Mouse (Mus musculus) retina, postnatal 7 days (tissue): Measurements from ENCODE around the gene Flot2.

ENCODE experiments used
- DNase-seq: peaks from one replicate; pipeline ENCODE4 v3.0.0-alpha.2; 2012; ENCODE audit warnings: low read depth, low spot score

The Flot2 gene

GRCm38 (mm10) chr11:78062563-78062962 is 24.8 kb downstream of the Flot2 start:
- DNase-seq: no peak

GRCm38 (mm10) chr11:78065906-78066305 is 28.2 kb downstream of the Flot2 start:
- DNase-seq: no peak

DNA sequence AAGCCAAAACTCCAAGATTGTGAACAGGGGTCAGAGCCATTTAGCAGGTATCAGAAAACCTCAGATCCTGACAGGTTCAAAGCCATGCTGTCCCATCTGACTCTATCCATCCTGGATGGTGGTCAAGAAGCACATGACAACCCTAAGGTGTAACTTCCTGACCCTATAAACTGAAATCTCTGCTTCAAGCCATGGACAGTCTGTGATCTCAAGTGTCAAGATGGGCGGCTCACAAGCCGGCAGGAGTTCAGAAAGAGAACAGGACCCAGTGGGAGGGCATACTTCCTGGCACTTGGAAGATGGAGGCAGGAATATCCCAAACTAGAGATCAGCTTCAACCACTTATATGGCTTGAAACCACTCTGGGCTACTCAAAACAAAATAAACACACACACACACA is 28.9 kb downstream of the Flot2 start:
- DNase-seq: no peak

GRCm38 (mm10) chr11:78067566-78067965 is 29.8 kb downstream of the Flot2 start:
- DNase-seq: no peak

- no peak for DNase-seq
Measured at GRCm38 (mm10) chr11:78069130-78069529, 31.4 kb downstream of the Flot2 start.

DNA sequence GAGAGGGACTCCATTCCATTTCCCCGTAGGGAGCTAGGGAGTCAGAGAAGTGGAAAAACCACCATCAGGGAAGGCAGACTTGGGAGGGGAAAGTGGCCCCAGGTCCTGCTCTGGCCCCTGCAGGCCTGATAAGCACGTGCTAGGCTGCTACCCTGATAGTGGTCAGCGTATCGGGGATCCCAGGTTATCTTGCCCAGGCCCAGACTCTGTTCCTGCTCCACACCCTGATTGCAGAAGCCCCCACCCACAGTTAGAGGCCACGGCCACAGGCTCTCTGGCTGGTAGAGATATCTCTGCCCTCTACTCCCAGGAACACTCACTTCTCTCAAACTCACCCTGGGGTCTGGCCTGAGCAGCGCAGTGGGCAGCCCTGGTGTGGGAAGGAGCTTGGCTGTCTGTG is 31.9 kb downstream of the Flot2 start:
- DNase-seq: no peak

- no peak for DNase-seq
Measured at GRCm38 (mm10) chr11:78071938-78072337, 34.2 kb downstream of the Flot2 start.

GRCm38 (mm10) chr11:78072425-78073130 is 34.8 kb downstream of the Flot2 start:
- no peak for DNase-seq

- no peak for DNase-seq
Measured at GRCm38 (mm10) chr11:78073577-78074276, 36.0 kb downstream of the Flot2 start.

DNA sequence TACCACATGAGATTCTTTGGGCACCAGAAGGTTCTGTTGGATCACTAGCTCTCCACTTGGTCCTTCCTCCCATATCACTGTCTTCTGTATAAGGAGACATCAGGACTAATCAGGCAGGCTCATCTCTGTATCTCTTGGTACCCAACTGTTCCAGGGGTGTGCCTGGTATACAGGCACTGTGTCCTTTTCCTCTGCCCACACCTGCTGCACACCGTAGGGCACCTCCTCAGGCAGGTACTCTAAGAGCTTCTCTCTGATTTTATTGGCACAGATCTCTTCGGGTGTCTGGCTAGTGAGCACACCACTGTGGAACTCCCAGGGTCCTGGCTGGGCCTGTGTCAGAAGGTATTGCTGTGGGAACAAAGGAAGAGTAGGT is 36.5 kb downstream of the Flot2 start:
- DNase-seq: no peak

GRCm38 (mm10) chr11:78074666-78075065 is 36.9 kb downstream of the Flot2 start:
- no peak for DNase-seq

DNA sequence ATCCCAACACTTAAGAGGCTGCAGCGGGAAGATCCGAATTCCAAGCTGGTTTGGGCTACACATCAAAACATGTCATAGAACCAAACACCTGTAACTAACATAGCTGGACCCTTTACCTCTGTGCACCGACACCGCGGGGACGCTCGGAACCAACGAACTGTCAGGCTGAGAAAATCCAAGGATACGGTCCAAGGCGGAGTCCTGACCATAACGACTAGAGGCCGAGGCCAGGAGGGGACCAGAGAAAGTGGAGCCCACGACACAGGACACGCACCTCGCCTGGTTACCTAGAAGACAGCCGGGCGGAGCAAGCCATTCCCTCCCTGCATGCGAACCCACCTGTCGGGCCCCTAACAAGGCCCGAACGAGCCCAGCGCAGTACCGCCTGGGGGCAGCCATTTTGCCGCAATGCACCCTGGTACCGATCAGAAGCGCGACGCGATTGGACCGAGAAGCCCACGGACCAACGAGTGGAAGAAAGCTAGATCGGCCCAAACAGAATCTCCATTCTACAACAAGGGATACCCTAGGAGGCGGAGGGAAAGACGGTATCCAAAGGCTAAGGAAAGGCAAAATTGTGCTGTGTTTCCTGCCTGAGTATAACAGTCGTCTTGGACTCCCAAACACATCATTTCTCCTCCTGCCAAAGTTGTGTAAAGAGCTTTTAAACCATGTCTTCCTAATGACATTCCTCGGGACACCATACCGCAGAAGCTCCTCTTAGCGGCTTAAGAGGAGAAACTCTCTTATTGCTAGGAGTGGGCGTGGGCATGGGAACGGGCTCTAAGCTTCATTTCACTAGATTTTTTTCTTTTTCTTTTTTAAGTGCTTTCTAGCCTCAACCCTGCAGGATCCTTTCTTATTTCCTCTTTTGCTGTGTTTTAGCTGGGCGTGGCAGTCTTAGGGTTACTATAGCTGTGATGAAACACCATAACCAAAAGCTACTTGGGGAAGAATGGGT is 42.5 kb downstream of the Flot2 start, which contains the start of gene Eral1:
Gene Eral1 (minus strand): TSS at position 423 of the 961 bp plus-strand sequence.
- peak; percentile 80 for DNase-seq

GRCm38 (mm10) chr11:78083595-78083994 is 45.9 kb downstream of the Flot2 start:
- no peak for DNase-seq

GRCm38 (mm10) chr11:78086925-78087479 is 49.3 kb downstream of the Flot2 start:
- DNase-seq: no peak

DNA sequence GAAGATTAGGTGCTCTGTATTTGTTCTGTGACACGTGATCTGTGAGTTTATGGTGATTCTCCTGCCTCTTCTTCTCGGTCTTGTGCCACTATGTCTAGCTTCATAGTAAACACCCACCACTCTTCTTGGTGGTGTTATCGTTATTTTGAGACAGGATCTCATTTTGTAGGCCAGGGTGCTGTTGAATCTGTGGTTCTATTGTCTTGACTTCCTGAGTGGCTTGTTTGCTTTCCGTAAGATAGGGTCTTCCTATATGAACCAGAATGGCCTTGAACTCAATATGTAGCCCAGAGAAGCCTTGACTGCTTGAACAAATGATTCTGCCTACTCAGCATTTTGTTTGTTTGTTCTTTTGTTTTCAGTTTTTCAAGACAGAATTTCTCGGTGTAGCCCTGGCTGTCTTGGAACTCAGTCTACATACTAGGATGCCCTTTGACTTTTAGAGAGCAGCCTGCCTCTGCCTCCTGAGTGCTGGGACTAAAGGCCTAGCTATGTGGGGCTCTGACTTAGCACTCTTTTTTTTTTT is 50.1 kb downstream of the Flot2 start:
- no peak for DNase-seq

DNA sequence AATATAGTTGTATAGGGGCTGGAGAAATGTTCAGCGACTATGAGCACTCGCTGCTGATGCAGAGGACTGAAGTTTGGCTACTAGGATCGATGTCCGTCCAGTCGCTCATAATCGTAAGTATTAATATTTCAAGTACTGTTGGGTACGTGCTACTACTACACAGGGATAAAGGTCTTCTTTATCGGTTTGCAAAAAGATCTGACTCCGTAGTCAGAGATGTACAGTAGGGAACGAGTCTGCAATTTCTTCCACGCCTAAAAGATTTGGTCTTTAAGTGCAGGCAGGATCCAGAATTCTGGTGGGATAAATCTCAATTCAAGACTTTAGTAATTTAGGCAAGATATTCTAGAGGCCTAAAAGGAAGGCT is 56.4 kb downstream of the Flot2 start:
- no peak for DNase-seq

DNA sequence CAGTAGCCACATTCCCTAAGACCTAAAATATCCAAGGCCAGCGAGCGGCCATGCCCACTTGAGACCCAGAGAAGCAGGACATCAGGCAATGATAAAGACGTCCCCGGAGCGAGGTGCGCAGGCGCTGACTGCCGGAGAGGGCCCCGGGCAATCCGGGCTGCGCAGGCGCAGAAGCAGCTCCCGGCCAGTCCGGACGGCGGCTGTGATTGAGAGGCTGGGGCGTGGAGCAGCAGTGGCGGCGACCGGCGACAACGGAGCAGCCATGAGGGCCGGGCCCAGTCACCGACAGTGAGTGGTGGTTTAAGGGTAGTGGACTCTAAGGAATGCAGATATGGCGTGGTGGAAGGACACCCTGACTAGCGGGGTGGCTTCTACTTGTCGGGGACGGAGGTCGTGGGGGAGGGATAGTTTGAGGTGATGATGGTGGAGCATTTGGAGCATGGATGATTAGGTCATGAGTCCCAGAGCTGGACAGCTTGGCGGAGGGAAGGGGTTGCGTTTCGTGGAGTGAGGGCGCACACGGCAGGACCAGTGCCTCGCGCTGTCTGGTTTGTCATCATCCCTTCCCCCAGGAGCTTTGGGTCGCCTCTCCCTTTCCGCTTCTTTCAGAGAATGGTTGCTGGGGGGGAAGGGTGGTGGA is 56.9 kb downstream of the Flot2 start, which contains the start of gene Fam222b:
Gene Fam222b (plus strand): TSS at position 157 of the 640 bp plus-strand sequence.
- peak; percentile 84 for DNase-seq

DNA sequence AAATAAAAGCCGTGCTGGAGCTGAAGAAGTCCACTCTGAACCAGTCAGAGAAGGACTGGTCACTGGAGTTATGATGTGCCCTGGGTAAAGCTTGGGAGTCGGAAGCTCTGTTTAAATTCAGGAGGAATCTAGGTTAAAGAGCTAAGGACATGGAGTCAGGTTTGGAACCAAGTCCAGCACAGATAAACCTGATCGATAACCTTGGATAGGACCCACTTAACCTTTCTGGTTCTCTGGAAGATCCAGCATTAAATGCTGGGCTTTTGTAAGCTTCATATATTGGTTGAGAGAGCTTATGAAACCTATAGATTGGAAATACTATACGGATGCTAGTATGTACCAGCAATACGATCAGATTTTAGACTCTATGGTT is 57.4 kb downstream of the Flot2 start:
- no peak for DNase-seq

DNA sequence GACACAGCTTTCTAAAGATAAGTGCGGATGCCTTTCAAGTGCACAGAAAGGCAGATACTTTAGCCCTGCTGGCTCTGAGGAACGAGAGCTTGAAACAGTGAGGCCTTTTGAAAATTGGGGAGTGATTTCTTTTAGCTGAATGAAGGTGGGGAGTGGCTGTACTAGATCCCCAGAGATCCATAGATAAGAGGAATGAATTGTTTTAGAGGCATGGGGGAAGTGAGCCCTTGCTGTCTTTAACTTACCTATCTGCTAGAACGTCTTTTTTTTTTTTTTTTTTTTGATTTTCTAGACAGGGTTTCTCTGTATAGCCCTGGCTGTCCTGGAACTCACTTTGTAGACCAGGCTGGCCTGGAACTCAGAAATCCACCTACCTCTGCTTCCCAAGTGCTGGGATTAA is 59.3 kb downstream of the Flot2 start:
- DNase-seq: no peak

DNA sequence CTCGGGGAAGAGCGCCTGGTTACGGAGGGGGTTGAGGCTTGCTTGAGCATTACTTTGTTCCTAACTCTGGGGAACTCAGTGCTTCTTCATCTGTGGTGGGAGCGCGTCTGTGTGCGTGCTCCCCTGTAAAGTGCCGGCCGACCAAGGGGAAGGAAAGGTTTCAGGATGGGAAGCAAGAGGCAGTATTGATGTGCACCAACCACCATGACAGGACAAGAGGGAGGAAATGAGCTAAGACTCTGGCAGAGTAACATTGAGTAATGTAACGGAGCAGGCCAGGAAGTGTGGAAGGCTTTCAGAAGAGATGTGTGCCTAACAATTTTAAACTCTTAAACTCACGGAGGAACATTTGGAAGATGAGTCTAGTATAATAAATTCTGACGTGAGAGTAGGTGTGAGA is 63.0 kb downstream of the Flot2 start:
- no peak for DNase-seq

GRCm38 (mm10) chr11:78102142-78102541 is 64.4 kb downstream of the Flot2 start:
- no peak for DNase-seq
